Mouse (Mus musculus) Patski (cell line): Measurements from ENCODE around the gene Map3k7. TPM values are rescaled to one million over a fixed set of nuclear protein-coding genes. Genes with fewer than 3 reads are reported as not detected.

ENCODE experiments used
- ATAC-seq: fragments of 100-300 bp; one replicate; pipeline ENCODE4 v1.8.0; 2021
- CTCF ChIA-PET: fragments of 350-600 bp; sonication (Branson Sonifier 250); formaldehyde crosslinking; loops from one replicate; lab custom pipeline; 2022; ENCODE audit warnings: inconsistent platforms; lab: Charles Lee
- POLR2A ChIA-PET: fragments of 350-600 bp; sonication (Branson Sonifier 250); formaldehyde crosslinking; loops from one replicate; lab custom pipeline; 2022; ENCODE audit warnings: antibody characterized with exemption, inconsistent platforms; lab: Charles Lee
- DNase-seq: peaks from one replicate; pipeline ENCODE4 v3.0.0-alpha.2; 2011; ENCODE audit warnings: low read depth, low spot score
- H3K27me3 ChIP-seq: fragments of 371-371 bp; one replicate; pipeline ENCODE4 v1.5.1; 2021
- CTCF ChIP-seq: fragments of 100-300 bp; IDR thresholded peaks from one replicate; pipeline ENCODE4 v1.5.1; 2021
- in situ Hi-C: fragments of 300-500 bp; cut with MboI; formaldehyde crosslinking; loops from 3 replicates; pipeline ENCODE4 v1.11.1; 2018; ENCODE audit warnings: low pct_unique_long_range_greater_than_20kb, mixed read lengths
- polyA plus RNA-seq: library from polyadenylated mRNA; unstranded; gene quantifications from one replicate; pipeline ENCODE4 v1.2.3, GENCODE M21; 2021

Map3k7 gene
- polyA plus RNA-seq, 1 experiment from 2014 or later = 46.1 TPM

DNA sequence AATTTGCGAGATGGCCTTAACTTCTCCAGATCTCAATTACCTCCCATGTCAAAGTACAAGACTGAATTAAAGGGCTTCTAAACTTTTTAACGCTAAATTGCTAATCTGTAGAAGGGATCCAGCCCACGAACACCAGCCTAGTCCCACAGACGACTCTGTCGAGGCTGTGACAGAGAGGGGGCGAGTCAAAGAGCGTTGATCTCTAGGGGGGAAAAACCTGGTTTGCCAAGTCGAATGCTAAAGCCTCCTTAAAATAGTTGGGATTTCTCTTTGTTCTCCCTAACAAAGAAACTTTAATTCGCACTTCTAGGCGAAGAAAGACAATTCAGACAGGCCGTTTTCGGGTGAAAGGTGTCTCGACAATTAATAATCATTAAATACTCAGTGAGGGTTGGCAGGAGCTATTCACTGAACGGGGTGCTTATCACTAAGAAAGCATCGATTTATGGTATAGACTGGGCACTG lies 27.0 kb upstream of the Map3k7 start:
- DNase-seq (no peak), ATAC-seq (no peak)
- peaks cover 3% of the 10 kb centered on the region for H3K27me3 ChIP-seq
- ChIA-PET CTCF (interaction anchor here (1.2 kb wide), 1 partner anchor 8 kb away, joined by 3 read pairs; no protein-coding TSS in a partner anchor), POLR2A (no interaction called here)
- no peak for TF ChIP-seq CTCF
- in situ Hi-C loops = loop anchor here (25.0 kb wide), 1 partner anchor 725 kb away; no protein-coding TSS in a partner anchor

GRCm38 (mm10) chr4:31937376-31938281 lies 26.3 kb upstream of the Map3k7 start:
- ATAC-seq (no peak), DNase-seq (no peak)
- TF ChIP-seq CTCF = no peak
- in situ Hi-C loops = loop anchor here (25.0 kb wide), 1 partner anchor 725 kb away; no protein-coding TSS in a partner anchor
- ChIA-PET CTCF (interaction anchor here (0.6 to 1.2 kb wide), 2 partner anchors 9 to 13 kb away, joined by 3 read pairs; no protein-coding TSS in a partner anchor), POLR2A (no interaction called here)
- H3K27me3 ChIP-seq = peaks cover 3% of the 10 kb centered on the region

DNA sequence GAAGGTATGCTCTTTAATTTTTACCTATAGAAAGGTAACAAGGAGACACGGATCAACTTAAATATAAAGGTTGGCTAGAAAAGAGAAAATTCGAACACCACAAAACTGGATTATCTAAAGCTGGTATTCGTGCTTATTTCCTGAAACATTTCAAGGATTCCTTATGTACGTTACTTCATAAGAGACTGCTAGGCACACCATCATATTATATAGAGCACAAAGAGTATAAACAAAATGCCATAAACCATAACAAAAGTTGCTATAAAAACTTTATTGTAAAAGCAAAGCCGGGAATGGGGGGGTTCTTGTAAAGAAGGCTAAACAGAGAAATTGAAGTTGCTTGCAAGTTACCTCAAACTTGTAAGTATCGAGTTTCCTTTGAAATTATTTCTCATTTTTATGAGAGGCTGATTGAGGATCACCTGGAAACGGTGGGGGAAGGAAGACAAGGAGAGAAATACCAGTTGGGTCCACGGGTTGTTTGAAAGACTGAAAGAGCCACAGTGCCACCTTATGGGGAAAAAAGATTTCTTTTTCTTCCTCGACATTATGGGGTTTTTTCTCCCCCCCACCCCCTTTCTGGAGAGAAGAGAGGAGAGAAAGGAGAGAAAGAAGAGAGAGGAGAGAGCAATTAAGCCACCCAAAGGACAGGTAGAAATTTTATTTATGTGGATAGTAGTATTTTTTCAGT lies 25.3 kb upstream of the Map3k7 start:
- ATAC-seq (no peak), DNase-seq (no peak)
- in situ Hi-C loops = loop anchor here (25.0 kb wide), 1 partner anchor 726 kb away; no protein-coding TSS in a partner anchor
- POLR2A ChIA-PET = no interaction called here
- peaks cover 3% of the 10 kb centered on the region for H3K27me3 ChIP-seq
- TF ChIP-seq CTCF = peak; percentile 28
- CTCF ChIA-PET = interaction anchor here (0.6 kb wide), 1 partner anchor 14 kb away, joined by 3 read pairs; no protein-coding TSS in a partner anchor

- peaks cover 3% of the 10 kb centered on the region for H3K27me3 ChIP-seq
- TF ChIP-seq CTCF = no peak
- DNase-seq = no peak
- ChIA-PET POLR2A (no interaction called here), CTCF (no interaction called here)
- in situ Hi-C loops = loop anchor here (25.0 kb wide), 1 partner anchor 729 kb away; no protein-coding TSS in a partner anchor
- peak; percentile 44 for ATAC-seq
Observed at GRCm38 (mm10) chr4:31941616-31942015, 22.3 kb upstream of the Map3k7 start.

DNA sequence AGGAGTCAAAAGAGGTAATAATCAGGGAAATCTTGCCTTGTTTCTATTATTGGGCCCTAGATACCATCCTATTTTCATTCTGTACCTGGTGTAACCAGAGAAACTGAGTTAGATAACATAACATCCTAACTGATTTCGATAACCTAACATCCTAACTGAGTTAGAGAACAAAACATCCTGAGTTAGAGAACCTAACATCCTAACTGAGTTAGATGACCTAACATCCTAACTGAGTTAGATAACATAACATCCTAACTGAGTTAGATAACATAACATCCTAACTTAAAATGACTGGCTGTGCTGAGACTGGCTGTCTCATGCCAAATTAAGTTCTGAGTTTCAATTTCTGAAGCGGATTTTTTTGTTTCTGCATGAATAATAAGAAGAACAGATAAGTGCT lies 20.9 kb upstream of the Map3k7 start:
- no peak for ATAC-seq
- DNase-seq = no peak
- POLR2A ChIA-PET = no interaction called here
- in situ Hi-C loops = loop anchor here (25.0 kb wide), 1 partner anchor 731 kb away; no protein-coding TSS in a partner anchor
- TF ChIP-seq CTCF = no peak
- CTCF ChIA-PET = no interaction called here
- peaks cover 3% of the 10 kb centered on the region for H3K27me3 ChIP-seq

DNA sequence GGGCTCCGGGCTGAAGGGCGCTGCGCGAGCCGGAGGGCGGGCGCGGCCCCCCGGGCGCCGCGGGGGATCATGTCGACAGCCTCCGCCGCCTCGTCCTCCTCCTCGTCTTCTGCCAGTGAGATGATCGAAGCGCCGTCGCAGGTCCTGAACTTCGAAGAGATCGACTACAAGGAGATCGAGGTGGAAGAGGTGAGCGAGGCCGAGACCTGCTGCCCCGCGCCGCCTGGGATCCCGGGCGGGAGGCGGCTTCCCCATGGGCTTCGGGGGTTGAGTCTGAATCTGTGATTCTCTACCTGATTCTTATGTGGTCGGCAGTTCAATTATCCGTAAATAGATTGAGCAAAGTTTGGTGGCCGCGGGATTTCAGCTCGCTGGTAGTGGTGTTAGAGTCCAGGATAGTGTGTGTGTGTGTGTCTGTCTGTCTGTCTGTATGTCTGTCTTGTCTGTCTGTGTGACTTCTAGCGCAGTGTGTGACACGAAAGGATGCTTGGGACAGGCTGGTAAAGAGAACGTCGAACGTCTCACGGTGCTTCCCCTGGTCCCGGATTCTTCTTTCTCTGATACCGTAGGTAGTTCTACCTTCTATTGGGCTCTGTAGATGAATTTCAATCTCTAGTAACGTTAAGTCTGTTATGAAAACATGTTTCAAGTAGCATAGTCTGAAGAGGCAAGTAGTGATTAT lies 438 bp downstream of the Map3k7 start:
- ATAC-seq (peak; percentile 19), DNase-seq (no peak)
- CTCF ChIA-PET = no interaction called here
- TF ChIP-seq CTCF = no peak
- H3K27me3 ChIP-seq = no peaks in the 10 kb centered on the region
- POLR2A ChIA-PET = no interaction called here
- in situ Hi-C loops = no loop called here

DNA sequence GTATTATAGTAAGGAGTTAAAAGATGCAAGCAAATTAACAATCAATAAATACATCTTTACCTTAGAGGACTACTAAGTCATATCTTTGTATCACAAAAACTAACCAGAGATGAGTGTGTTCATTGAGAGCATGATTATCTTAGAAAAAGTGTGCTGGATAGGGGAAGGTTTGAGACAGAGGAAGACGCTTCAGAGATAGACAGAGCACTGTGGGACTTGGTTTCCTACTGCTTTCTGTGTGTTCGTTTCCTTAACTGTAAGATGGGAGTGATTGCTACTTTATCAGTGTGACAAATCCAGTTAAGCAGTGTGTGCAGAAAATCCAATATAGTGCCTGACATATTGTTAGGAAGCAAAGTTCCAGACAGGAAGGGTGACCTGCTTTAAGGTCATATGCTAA lies 1.3 kb downstream of the Map3k7 start:
- in situ Hi-C loops = no loop called here

DNA sequence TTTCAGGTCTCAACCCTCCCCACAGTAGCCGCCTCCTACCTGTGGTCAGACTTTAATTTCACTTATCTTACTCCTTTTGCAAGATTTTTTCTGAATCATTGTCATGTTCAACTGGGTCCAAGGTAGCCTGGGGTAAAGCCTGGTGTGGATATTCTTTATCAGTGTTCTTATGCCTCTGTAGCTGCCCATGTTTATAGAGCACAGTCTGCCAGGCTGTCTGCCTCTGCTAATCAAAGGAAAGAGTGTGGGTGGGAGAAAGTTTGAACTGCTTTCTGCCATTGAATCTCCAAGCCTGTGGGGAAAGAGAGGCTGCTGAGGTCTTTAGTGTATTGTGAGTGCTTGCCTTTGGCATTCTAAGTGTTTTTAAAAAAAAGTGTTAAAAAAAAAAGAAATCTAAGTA lies 7.5 kb downstream of the Map3k7 start:
- ATAC-seq = no peak
- ChIA-PET POLR2A (no interaction called here), CTCF (no interaction called here)
- no peaks in the 10 kb centered on the region for H3K27me3 ChIP-seq
- in situ Hi-C loops = loop anchor here (5.0 to 10.0 kb wide), 2 partner anchors 273 to 601 kb away; no protein-coding TSS in a partner anchor
- no peak for DNase-seq
- TF ChIP-seq CTCF = no peak

More for the DNA sequence above, 1.3 kb downstream of the Map3k7 start:
- no peak for ATAC-seq
- ChIA-PET CTCF (no interaction called here), POLR2A (no interaction called here)
- TF ChIP-seq CTCF = no peak
- H3K27me3 ChIP-seq = no peaks in the 10 kb centered on the region
- no peak for DNase-seq

- peak; percentile 66 for TF ChIP-seq CTCF
- no peak for DNase-seq
- no peak for ATAC-seq
- in situ Hi-C loops = loop anchor here (5.0 to 10.0 kb wide), 2 partner anchors 273 to 600 kb away; no protein-coding TSS in a partner anchor
- POLR2A ChIA-PET = no interaction called here
- CTCF ChIA-PET = interaction anchor here (1.6 kb wide), 1 partner anchor 14 kb away, joined by 4 read pairs; no protein-coding TSS in a partner anchor
- H3K27me3 ChIP-seq = no peaks in the 10 kb centered on the region
Observed at GRCm38 (mm10) chr4:31972181-31972580, 8.3 kb downstream of the Map3k7 start.
